ENCODE assay signal across 25 mouse cellular contexts in the genomic region with DNA sequence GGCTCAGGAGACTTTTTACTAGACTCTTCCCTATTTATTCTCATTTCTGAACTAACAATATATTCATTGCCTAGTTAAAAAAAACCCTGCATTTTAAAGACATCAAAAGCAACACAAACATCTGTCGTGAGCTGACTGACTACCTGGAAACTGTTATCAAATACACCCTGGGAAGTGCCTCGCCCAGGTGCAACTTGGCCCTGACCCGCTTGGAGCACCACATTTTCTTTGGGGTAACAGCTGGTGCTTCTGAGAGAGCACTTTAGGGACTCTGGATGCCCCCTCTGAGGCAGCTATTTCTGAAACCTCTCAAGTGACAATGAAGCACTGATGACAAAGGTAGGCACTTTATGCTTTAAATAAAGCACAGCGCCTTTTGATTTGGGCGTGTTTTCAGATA.
DNase-seq lines count a peak whose midpoint lies in the region; ATAC-seq lines count a peak whose summit lies in the region.
"Had no signal": no experiment of that assay in that cellular context is flagged by ENCODE, and none has a peak within 500 bp of the region (broad histone marks: within the 10 kb centered on the region; RNA-seq: fewer than 3 reads in every experiment).

No protein-coding gene starts in this region.

- ATAC-seq in forebrain, embryonic 15.5 days (replicated peaks) = no peak
- no peak for ATAC-seq in liver, embryonic 11.5 days (replicated peaks; ENCODE audit: low FRiP score)
- no peak for ATAC-seq in liver, embryonic 16.5 days (ENCODE audit: low read depth)
- ATAC-seq: CD4-positive, CD25-positive, alpha-beta regulatory T cell, adult 4 months; forebrain, embryonic 14.5 days; intestine, postnatal 0 days had no signal

- H3K27ac ChIP-seq in forebrain, embryonic 10.5 days = peak overlapping the region; percentile 35; the same call in 1 of the 2 replicates
- no peak overlapping the region for H3K27ac ChIP-seq in forebrain, embryonic 15.5 days (replicated peaks)
- H3K27ac ChIP-seq in liver, embryonic 11.5 days (ENCODE audit: low read depth, low read length) = no peak overlapping the region; the same call in 1 of the 2 replicates
- peak overlapping the region; percentile 88 for H3K27ac ChIP-seq in liver, embryonic 16.5 days (ENCODE audit: low read length)
- H3K27ac ChIP-seq: embryonic facial prominence, embryonic 12.5 days; heart, embryonic 13.5 days; limb, embryonic 12.5 days had no signal

- peaks cover 23% of the 10 kb centered on the region for H3K4me1 ChIP-seq in forebrain, embryonic 10.5 days
- peaks cover 16% of the 10 kb centered on the region for H3K4me1 ChIP-seq in forebrain, embryonic 15.5 days
- peaks cover 27% of the 10 kb centered on the region for H3K4me1 ChIP-seq in liver, embryonic 11.5 days (replicated peaks; ENCODE audit: control insufficient read depth, insufficient read depth, low read length)
- H3K4me1 ChIP-seq in liver, embryonic 16.5 days (ENCODE audit: control insufficient read depth, low read depth, low read length) = peaks cover 37% of the 10 kb centered on the region

- H3K36me3 ChIP-seq in forebrain, embryonic 10.5 days (replicated peaks) = no peaks in the 10 kb centered on the region
- no peaks in the 10 kb centered on the region for H3K36me3 ChIP-seq in forebrain, embryonic 15.5 days
- H3K36me3 ChIP-seq in liver, embryonic 11.5 days (ENCODE audit: control insufficient read depth, insufficient read depth, low read length) = no peaks in the 10 kb centered on the region
- H3K36me3 ChIP-seq in liver, embryonic 16.5 days (ENCODE audit: control insufficient read depth, insufficient read depth) = no peaks in the 10 kb centered on the region
- H3K36me3 ChIP-seq: embryonic facial prominence, embryonic 12.5 days; heart, embryonic 13.5 days; limb, embryonic 12.5 days had no signal

- H3K9ac ChIP-seq in forebrain, embryonic 15.5 days (replicated peaks) = no peak overlapping the region
- H3K9ac ChIP-seq in liver, embryonic 11.5 days (ENCODE audit: low read depth, low read length) = no peak overlapping the region
- no peak overlapping the region; the same call in 1 of the 2 replicates for H3K9ac ChIP-seq in liver, embryonic 16.5 days (ENCODE audit: low read depth, low read length)
- H3K9ac ChIP-seq: embryonic facial prominence, embryonic 12.5 days; heart, embryonic 13.5 days; limb, embryonic 12.5 days had no signal

- DNase-seq in forebrain, embryonic 10.5 days (ENCODE audit: extremely low spot score, low spot score) = no peak
- DNase-seq in liver = peak; percentile 74
- DNase-seq in liver, embryonic 11.5 days (ENCODE audit: low spot score) = no peak
- peak; percentile 65 for DNase-seq in c-Kit-negative CD71-positive TER-119-positive erythroid progenitor cells, embryonic 14.5 days (ENCODE audit: low read depth, low spot score)
- no peak for DNase-seq in thymus, postnatal 4 days
- no peak for DNase-seq in gastrocnemius, postnatal 36 days
- DNase-seq: adrenal gland, postnatal 25 days; cerebellum, adult 11 months; cerebellum, postnatal 10 days; heart, postnatal 14 days; kidney, postnatal 36 days; lung, adult 2 months; lung, postnatal 14 days; retina, postnatal 1 day; right cerebral cortex, postnatal 25 days; spleen, adult 18-20 months had no signal

- no peak overlapping the region for H3K4me3 ChIP-seq in forebrain, embryonic 10.5 days
- H3K4me3 ChIP-seq in forebrain, embryonic 15.5 days = no peak overlapping the region
- no peak overlapping the region for H3K4me3 ChIP-seq in liver, embryonic 11.5 days (ENCODE audit: low read depth, low read length)
- H3K4me3 ChIP-seq in liver, embryonic 16.5 days (ENCODE audit: low read depth, low read length) = no peak overlapping the region
- H3K4me3 ChIP-seq: embryonic facial prominence, embryonic 12.5 days; heart, embryonic 13.5 days; limb, embryonic 12.5 days had no signal

- 87% methylated on average over 5 of the region's 5 CpGs for WGBS in forebrain, embryonic 10.5 days
- 83% methylated on average over 5 of the region's 5 CpGs for WGBS in forebrain, embryonic 15.5 days
- 52% methylated on average over 5 of the region's 5 CpGs for WGBS in liver, embryonic 11.5 days
- 49% methylated on average over 5 of the region's 5 CpGs for WGBS in liver, embryonic 16.5 days (ENCODE audit: insufficient replicate concordance)

- H3K27me3 ChIP-seq in forebrain, embryonic 10.5 days (ENCODE audit: poor library complexity, severe bottlenecking) = 0 out of 2 replicates have a peak, but pooled peaks cover 5% of the 10 kb centered on the region
- no peaks in the 10 kb centered on the region for H3K27me3 ChIP-seq in forebrain, embryonic 15.5 days
- no peaks in the 10 kb centered on the region for H3K27me3 ChIP-seq in liver, embryonic 11.5 days (replicated peaks; ENCODE audit: control insufficient read depth, insufficient read depth, low read length)
- H3K27me3 ChIP-seq in liver, embryonic 16.5 days (ENCODE audit: control insufficient read depth, insufficient read depth, low read depth, low read length) = no peaks in the 10 kb centered on the region
- H3K27me3 ChIP-seq: embryonic facial prominence, embryonic 12.5 days; heart, embryonic 13.5 days had no signal

- intact Hi-C loops in gastrocnemius, postnatal 36 days (cut with DNase I) = no loop called here

- no peaks in the 10 kb centered on the region for H3K9me3 ChIP-seq in forebrain, embryonic 10.5 days
- H3K9me3 ChIP-seq in forebrain, embryonic 15.5 days = no peaks in the 10 kb centered on the region
- H3K9me3 ChIP-seq in liver, embryonic 11.5 days (ENCODE audit: control insufficient read depth, low read length) = no peaks in the 10 kb centered on the region
- no peaks in the 10 kb centered on the region for H3K9me3 ChIP-seq in liver, embryonic 16.5 days (replicated peaks; ENCODE audit: control insufficient read depth, low read length)
- H3K9me3 ChIP-seq: embryonic facial prominence, embryonic 12.5 days; heart, embryonic 13.5 days; limb, embryonic 12.5 days had no signal

- no peak overlapping the region for H3K4me2 ChIP-seq in forebrain, embryonic 15.5 days (replicated peaks)
- H3K4me2 ChIP-seq in liver, embryonic 11.5 days = no peak overlapping the region; the same call in 1 of the 2 replicates
- 0 out of 2 replicates have a peak overlapping the region, but pooled peaks have one; percentile 39 for H3K4me2 ChIP-seq in liver, embryonic 16.5 days (ENCODE audit: low read depth, low read length)
- H3K4me2 ChIP-seq: embryonic facial prominence, embryonic 12.5 days; heart, embryonic 13.5 days; limb, embryonic 12.5 days; midbrain, embryonic 11.5 days had no signal

Comparison
In these comparisons a context has a peak if more than half of its experiments do, and no peak if none do; other contexts are left out.
1. DNase-seq: peak in liver (single experiment) and c-Kit-negative CD71-positive TER-119-positive erythroid progenitor cells, embryonic 14.5 days (single experiment); none in forebrain, embryonic 10.5 days (single experiment), liver, embryonic 11.5 days (single experiment), thymus, postnatal 4 days (single experiment) and gastrocnemius, postnatal 36 days (0 of 2).
2. H3K27ac ChIP-seq: peak in forebrain, embryonic 10.5 days (single experiment) and liver, embryonic 16.5 days (single experiment); none in forebrain, embryonic 15.5 days (single experiment) and liver, embryonic 11.5 days (single experiment).